Comparison of ENCODE assay signal across 24 mouse cellular contexts in the genomic region with DNA sequence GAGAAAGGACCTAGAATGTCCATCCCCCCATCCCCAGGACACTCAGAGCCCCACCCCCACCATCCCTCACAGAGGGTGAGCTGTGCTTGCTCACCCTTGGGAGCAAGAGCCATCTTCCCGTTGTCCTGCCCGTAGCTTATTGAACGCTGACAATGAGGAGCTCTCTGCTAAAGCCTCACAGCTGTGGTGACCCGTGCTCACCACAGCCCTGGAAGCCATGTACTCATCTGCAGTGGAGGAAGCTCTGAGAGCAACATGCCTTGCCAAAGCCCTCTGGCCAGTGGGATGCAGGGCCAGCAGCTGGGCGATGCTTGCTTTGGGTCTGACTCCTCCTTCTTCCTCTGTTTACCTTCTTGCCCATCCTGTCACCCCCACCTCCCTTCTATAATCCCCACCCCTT.
"Had no signal": no experiment of that assay in that cellular context is flagged by ENCODE, and none has a peak within 500 bp of the region (broad histone marks: within the 10 kb centered on the region; RNA-seq: fewer than 3 reads in every experiment).

No protein-coding gene starts in this region.

- H3K27me3 ChIP-seq: heart, embryonic 13.5 days; heart, embryonic 15.5 days; hindbrain, embryonic 15.5 days; kidney, embryonic 15.5 days; limb, embryonic 13.5 days; limb, embryonic 15.5 days had no signal

- ATAC-seq: hindbrain, postnatal 0 days; intestine, embryonic 16.5 days had no signal

- H3K27ac ChIP-seq: heart, embryonic 13.5 days; heart, embryonic 15.5 days; hindbrain, embryonic 12.5 days; hindbrain, embryonic 15.5 days; hindbrain, postnatal 0 days; kidney, embryonic 15.5 days; kidney, postnatal 0 days; limb, embryonic 13.5 days; limb, embryonic 15.5 days had no signal

- H3K4me2 ChIP-seq: heart, embryonic 11.5 days; heart, embryonic 13.5 days; heart, embryonic 15.5 days; hindbrain, embryonic 12.5 days; hindbrain, embryonic 15.5 days; kidney, embryonic 15.5 days; limb, embryonic 13.5 days; limb, embryonic 15.5 days had no signal

- H3K9me3 ChIP-seq: heart, embryonic 13.5 days; heart, embryonic 15.5 days; hindbrain, embryonic 12.5 days; hindbrain, embryonic 15.5 days; kidney, embryonic 15.5 days; limb, embryonic 13.5 days; limb, embryonic 15.5 days had no signal

- H3K9ac ChIP-seq: heart, embryonic 13.5 days; heart, embryonic 15.5 days; hindbrain, embryonic 12.5 days; hindbrain, embryonic 15.5 days; kidney, embryonic 15.5 days; limb, embryonic 13.5 days; limb, embryonic 15.5 days had no signal

- H3K4me3 ChIP-seq: heart, embryonic 13.5 days; heart, embryonic 15.5 days; hindbrain, embryonic 12.5 days; hindbrain, embryonic 15.5 days; kidney, embryonic 15.5 days; limb, embryonic 13.5 days; limb, embryonic 15.5 days had no signal

- DNase-seq: gastrocnemius, postnatal 14 days; gastrocnemius, postnatal 36 days; heart, adult 18-20 months; heart, postnatal 14 days; heart, postnatal 36 days; kidney, adult 11 months; kidney, adult 2 months; kidney, adult 9 months; kidney, postnatal 14 days; kidney, postnatal 36 days; layer of hippocampus, adult 9-11 months; layer of hippocampus, postnatal 36 days; left cerebral cortex, postnatal 4 days had no signal

- H3K36me3 ChIP-seq: heart, embryonic 13.5 days; heart, embryonic 15.5 days; hindbrain, embryonic 12.5 days; hindbrain, embryonic 15.5 days; kidney, embryonic 15.5 days; limb, embryonic 13.5 days; limb, embryonic 15.5 days had no signal

- H3K4me1 ChIP-seq: hindbrain, embryonic 12.5 days; hindbrain, embryonic 15.5 days; limb, embryonic 13.5 days; limb, embryonic 15.5 days had no signal
